Mouse (Mus musculus): ENCODE measurements around the gene Larp1. TPM values are rescaled to one million over a fixed set of nuclear protein-coding genes. Genes with fewer than 3 reads are reported as not detected.
"Not testable (repeated sequence)": the region's sequence is repeated elsewhere in the genome, so short reads cannot be mapped to it uniquely, and the experiment has no call there.

Larp1 gene
- total RNA-seq, 2 experiments from 2014 or later = 85.2 to 122 TPM

DNA sequence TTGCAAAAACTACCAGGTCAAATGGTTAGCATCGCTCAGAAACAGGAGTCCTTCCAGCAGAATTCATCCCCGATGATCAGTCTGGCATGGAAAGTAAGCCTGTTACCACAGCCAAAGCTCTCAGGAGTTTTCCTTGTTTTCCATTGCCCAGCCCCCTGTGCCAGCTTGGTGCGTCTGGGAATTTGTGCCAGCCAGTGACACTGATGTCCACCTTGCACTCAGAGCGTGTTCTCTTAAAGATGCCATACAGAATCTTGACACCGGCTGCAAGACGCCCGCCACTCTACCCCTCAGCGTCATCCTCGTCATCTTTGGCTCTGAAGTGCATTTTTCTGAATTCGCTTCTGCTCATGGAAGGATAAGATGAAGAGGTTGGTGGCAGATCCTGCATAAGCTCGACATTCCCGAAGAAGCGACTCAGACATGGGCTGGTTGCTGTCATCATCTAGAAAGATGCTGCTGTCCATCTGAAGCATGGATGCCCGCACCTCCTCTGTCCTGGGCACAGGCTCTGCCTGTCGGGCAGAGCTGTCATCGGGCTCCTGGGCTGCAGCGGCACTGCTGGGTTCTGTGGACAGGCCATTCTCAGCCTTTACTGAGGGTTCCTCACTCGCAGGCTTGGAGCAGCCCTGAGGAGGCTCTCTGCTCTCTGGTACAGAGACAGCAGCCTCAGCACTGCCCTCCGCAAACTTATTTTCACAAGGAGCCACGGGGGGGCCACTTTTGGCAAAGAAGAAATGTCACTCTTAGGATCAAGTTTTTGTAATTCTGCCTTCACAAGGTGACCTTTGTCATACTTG, 88.2 kb downstream of the Larp1 start:
- peak; percentile 17 to 27 for DNase-seq (ENCODE audit: low spot score in 2 of 2)

DNA sequence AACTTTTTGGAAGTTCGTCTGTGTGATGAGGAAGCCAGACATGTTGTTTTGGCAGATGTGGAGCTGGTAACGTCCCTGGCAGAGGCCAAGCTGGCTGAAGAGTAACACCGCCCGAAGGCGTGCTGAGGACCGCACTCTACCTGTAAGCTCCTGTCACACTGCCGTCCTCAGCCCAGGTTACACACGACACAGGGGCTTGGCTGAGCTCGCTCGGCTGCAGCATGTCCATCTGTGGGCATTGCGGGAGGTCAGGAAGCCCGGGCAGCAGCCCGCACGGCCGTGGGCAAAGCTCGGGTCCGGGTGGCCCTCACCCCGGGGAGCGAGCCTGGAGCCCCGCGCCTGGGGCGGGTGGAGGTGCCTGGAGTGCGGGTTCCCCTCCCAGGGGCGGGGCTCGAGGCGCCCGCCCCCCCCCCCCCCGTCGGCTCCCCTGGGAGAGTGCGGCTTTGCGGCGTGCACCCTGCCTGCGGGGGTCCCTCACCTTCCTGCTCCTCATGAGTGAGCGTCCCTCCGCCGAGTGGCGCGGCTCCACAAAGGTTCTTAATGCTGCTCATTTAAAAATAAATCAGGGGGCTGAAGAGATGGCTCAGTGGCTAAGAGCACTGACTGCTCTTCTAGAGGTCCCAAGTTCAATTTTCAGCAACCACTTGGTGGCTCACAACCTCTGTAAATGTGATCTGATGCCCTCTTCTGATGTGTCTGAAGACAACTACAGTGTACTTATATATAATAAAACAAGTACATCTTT, 88.9 kb downstream of the Larp1 start:
- peak; percentile 22 to 26 for DNase-seq (ENCODE audit: low spot score in 2 of 2)

DNA sequence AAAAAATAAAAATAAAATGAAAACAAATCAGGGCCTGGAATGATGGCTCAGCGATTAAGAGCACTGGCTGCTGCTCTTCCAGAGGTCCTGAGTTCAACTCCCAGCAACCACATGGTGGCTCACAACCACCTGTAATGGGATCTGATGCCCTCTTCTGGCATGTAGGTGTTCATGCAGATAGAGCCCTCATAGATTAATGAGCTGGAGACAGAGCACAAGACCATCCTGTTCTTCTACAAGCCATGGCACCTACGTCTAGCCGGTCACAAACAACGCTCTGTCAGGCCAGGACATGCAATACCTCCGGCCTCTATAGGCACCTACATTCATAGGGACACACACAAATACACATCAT, 89.5 kb downstream of the Larp1 start:
- not testable (repeated sequence) for DNase-seq (ENCODE audit: low spot score in 2 of 2)

DNA sequence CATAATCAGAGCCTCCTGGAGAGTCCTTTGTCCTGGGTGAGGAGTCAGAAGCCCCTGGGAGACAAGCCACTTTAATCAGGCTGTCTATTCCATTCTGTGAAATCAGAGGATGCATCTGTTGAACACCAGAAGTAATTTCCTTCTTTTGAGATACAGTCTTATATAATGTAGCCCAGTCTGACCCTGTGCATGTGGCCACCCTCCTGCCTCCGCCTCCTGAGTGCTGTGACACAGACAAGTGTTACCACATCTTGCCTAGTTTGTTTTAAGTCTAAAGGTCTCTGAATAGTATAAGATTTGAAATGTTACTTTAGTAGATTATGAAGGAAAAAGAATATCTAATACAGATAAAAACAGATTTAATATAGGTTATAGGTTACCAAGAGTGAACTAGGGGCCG, 91.1 kb downstream of the Larp1 start:
- DNase-seq (ENCODE audit: low spot score in 2 of 2) = no peak

DNA sequence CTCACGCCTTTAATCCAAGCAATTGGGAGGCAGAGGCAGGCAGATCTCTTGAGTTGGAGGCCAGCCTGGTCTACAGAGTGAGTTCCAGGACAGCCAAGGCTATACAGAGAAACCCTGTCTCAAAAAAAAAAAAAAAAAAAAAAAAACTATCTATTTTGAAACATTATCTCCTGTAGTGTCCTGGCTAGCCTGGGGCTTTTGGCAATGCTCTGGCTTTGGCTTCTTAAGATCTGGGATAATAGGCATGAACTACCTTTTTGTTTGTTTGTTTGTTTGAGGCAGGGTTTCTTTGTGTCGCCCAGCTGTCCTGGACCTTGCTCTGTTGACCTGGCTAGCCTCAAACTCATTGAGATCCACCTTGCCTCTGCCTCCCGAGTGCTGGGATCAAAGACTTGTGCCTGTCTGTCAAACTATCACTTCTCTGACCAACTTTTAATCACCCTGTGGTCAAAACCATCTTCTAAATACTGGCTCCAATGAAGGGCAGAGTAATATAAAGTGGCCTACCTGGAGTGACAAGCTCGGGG, 92.4 kb downstream of the Larp1 start:
- DNase-seq (ENCODE audit: low spot score in 2 of 2) = no peak

DNA sequence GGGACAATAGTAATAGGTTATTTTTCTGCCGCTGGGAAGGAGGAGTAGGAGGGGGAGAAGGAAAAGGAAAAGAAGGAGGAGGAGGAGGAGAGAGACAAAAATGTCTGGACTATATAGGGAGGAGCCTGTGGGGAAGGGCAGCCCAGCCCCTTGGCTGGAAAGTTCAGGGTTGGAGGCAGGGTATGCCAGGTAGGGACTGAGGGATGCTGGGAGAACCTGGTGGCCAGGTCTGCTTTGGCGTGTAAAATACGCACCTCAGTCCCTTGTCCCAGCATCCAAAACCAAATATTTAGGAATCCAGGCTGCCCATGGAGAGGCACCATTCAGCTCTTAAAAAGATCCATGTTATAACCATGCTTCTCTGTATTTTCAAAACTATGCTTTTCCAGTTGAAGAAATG, 93.3 kb downstream of the Larp1 start:
- no peak for DNase-seq (ENCODE audit: low spot score in 2 of 2)

DNA sequence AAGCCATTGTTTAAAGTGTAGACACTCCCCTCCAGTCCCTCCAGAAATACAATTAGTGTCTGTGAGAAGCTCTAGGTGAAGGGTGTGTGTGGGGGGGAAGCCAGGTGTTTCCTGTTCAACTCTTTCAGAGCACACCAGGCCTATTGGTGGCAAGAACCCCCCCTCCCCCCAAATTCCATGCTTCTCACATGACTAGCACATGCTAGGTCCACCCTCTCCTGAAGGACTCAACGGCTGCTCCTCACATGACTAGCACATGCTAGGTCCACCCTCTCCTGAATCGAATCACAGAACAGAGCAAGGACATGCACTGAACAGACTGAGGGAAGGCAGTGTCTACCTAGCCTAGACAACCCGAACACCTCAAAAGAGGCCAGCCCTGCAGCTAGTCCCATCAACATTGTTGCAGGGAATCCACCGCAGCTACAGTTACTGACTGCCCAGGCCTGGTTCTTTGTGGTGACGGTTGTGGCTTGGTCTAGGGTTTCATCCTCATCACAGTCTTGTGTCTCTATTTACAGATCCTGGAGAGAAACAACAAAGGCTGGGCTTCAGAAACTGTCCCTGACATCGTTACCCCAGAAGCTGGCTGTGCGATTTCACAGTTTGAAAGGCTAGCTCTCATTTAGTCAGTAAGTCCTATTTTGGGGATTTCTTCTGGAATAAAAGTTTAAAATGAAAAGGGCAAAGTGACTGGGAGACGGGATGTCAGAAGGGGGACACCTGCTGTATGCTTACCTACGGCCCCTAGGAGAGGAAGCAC, 93.9 kb downstream of the Larp1 start:
- DNase-seq (ENCODE audit: low spot score in 2 of 2) = no peak

DNA sequence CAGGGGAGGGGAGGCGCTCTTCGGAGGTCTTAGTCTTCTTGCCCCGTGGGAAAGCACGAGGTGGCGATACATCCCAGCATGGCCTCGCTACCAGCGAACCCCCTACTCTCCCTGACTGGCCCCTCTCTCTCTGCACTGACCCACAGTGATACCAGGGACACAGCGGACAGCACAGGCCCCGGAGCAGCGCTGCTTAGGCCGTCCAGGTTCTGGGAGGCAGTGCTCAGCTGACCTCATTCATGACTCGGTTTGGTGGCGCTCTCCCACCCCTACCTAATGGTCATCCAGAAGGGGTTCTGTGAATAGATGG, 94.4 kb downstream of the Larp1 start:
- DNase-seq (ENCODE audit: low spot score in 2 of 2) = peak in 1 of 2 experiments; percentile 30

DNA sequence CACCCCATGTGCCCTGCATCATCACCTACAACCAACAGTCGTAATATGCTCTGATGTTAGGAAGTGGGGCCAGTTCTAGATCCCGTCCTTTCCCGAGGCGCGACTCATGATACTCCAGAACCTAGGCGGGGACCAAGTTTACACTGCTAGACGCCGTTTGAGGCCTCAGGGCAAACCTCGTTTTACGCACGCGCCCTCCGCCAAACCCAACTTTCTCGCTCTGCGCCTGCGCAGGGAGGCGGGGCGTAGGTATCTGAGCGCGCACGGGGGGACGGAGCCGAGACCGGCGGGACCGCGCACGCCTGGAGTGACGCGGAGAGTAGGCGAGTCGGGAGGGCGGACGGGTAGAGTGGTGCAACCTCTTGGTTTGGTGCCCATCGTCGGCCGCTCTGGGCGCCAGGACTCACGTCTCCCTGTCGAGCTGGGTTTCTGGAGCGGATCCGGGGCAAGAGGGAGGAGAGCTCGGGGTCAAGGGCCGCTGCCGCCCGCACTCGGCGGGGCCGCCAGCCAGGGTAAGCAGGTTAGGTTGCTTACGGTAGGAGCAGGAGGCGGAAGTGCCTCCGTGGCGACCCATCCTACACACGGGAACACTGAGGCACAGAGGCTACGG, 94.9 kb downstream of the Larp1 start, which contains the start of gene Cnot8:
Cnot8 (plus strand) TSS at position 457 of the 610 bp plus-strand sequence.
- peak; percentile 99 for DNase-seq (ENCODE audit: low spot score in 2 of 2)

DNA sequence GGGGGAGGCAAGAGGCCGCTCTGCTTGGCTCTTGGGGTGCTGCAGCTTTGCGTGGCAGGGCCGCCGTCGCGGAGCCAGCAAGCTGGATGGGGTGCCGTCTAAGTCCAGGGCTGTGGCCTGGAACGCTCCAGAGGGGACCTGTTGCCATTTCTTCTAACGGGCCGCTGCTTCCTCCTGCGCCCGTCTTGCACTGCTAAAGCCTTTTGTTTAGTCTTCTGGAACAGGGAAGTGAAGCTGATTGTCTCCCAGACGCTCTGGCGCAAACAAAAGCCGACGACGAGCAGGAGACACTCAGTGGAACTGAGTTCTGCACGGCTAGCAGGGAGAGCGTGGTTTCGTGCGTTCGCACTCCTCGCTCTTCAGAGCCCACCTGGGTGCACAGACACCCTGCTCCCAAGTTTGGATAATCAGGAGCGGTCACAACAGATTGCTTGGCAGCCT, 95.5 kb downstream of the Larp1 start:
- DNase-seq (ENCODE audit: low spot score in 2 of 2) = no peak

DNA sequence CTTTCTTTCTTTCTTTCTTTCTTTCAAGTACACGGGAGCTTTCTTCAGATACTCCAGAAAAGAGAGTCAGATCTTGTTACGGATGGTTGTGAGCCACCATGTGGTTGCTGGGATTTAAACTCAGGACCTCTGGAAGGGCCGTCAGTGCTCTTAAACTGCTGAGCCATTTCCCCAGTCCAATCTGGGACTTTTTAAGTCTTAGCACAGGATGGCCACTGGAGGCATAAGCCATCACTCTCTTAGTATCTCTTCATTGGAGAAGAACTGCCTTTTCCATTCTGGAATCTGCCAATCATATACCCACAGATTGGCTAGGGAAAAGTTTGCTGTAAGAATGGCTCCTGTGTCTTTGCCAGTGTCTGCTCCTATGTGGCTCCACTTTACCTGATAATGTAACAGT, 98.1 kb downstream of the Larp1 start:
- no peak for DNase-seq (ENCODE audit: low spot score in 2 of 2)

DNA sequence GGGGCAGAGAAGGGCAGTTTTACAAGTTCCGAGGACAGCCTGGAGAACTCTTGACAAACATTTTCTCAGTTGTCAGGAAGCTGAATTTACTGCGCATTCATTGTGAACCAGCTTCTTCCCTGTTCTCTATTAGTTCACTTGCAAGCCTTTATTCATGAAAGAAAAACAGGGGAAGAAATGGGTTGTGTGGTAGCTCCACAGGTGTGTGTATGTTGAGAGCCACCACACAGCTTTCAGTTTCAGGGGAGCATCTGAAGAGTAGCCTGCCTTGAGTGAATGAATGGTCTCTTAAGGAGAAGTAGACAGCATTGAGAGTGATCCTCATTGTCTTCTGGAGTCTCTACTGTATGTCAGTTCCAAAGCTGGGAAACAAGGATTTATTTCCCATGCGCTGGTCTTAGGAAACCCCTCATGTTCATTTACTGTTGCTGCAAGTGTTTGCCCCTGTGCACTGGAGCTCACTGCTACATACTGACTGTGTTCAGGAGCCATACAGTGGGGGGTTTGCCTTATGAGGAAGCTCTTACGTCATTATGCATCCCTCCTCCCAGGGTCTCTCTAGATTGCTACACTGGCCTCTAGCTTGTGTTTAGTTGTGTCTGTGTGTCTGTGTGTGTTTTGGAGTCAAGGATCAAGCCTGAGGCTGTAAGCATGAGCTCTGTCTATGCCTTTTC, 98.9 kb downstream of the Larp1 start:
- no peak for DNase-seq (ENCODE audit: low spot score in 2 of 2)

Other genes with a start within 250 kb of the Larp1 start
- 10 to 100 TPM; 48.5 to 62.8 TPM for gene Sap30l, start 207.4 kb upstream of the Larp1 start, total RNA-seq (2021)
- 1 to 10 TPM; 6.7 to 9.4 TPM for gene Hand1, start 176.2 kb upstream of the Larp1 start, total RNA-seq (2021)
- under 1 TPM; 0.19 to 0.27 TPM for gene Gm12248, start 84.1 kb downstream of the Larp1 start, total RNA-seq (2021)
- gene Cnot8, start 95.1 kb downstream of the Larp1 start, total RNA-seq (2021) = 10 to 100 TPM; 40.9 to 47.1 TPM
- gene Gemin5, start 159.5 kb downstream of the Larp1 start, total RNA-seq (2021) = 10 to 100 TPM; 22.2 to 22.9 TPM
- gene Mrpl22, start 162.6 kb downstream of the Larp1 start, total RNA-seq (2021) = 10 to 100 TPM; 56.9 to 69.4 TPM
- gene Igtp, start 190.5 kb downstream of the Larp1 start, total RNA-seq (2021) = 10 to 100 TPM; 14.0 to 30.2 TPM
- 10 to 100 TPM; 11.5 to 25.9 TPM for gene Irgm2, start 190.6 kb downstream of the Larp1 start, total RNA-seq (2021)

All from adrenal gland, adult 18-20 months (tissue).